Mouse (Mus musculus) spleen, adult 2 months (tissue): ENCODE data around the gene Tgfb1i1. TPM values are rescaled to one million over a fixed set of nuclear protein-coding genes. Genes with fewer than 3 reads are reported as not detected.
A peak's percentile ranks its signal among the peaks of the same experiment; 100 is the strongest.

Experiments
- DNase-seq, 2 experiments: peaks; one replicate each; pipeline versions ENCODE4 v3.0.0 to v3.0.0-alpha.2; 2012 to 2021; ENCODE audit warnings: low spot score in 2 of 2, low read depth in 1 of 2
- H3K27ac ChIP-seq: fragments of 200-500 bp; 2 replicates; pipeline ENCODE4 v1.5.1; 2012; ENCODE audit warnings: low read length, inconsistent platforms; ENCODE audit not compliant: insufficient read depth
- H3K27me3 ChIP-seq: fragments of 200-500 bp; 2 replicates; pipeline ENCODE4 v1.6.1; 2012; ENCODE audit warnings: mild to moderate bottlenecking, moderate library complexity, low read length, inconsistent platforms; ENCODE audit not compliant: control insufficient read depth, insufficient read depth
- H3K36me3 ChIP-seq: fragments of 200-500 bp; 2 replicates; pipeline ENCODE4 v1.6.1; 2012; ENCODE audit warnings: mild to moderate bottlenecking, low read length, inconsistent platforms; ENCODE audit not compliant: control insufficient read depth, insufficient read depth
- H3K4me1 ChIP-seq: fragments of 200-500 bp; 2 replicates; pipeline ENCODE4 v1.6.1; 2011; ENCODE audit warnings: inconsistent platforms; ENCODE audit not compliant: control insufficient read depth, insufficient read depth, insufficient read length
- H3K4me3 ChIP-seq: fragments of 200-500 bp; 2 replicates; pipeline ENCODE4 v1.5.1; 2011; ENCODE audit warnings: mild to moderate bottlenecking, inconsistent platforms; ENCODE audit not compliant: insufficient read depth, insufficient read length; ENCODE audit errors: extremely low read depth
- CTCF ChIP-seq: fragments of 200-500 bp; IDR thresholded peaks from 2 replicates; pipeline ENCODE4 v1.5.1; 2011; ENCODE audit warnings: mild to moderate bottlenecking, inconsistent platforms; ENCODE audit not compliant: insufficient read depth, insufficient read length, insufficient replicate concordance; ENCODE audit errors: extremely low read depth
- POLR2A ChIP-seq: fragments of 200-500 bp; IDR thresholded peaks from 2 replicates; pipeline ENCODE4 v1.6.1; 2011; ENCODE audit warnings: low read depth, low read length, inconsistent platforms
- WGBS: fragments of 180-500 bp; shearing (Covaris S2); methylation state at CpG from one replicate; pipeline ENCODE4 v1.1.7; 2018; 5-methylcytosine and 5-hydroxymethylcytosine counted together
- polyA plus RNA-seq: library from polyadenylated mRNA; depleted of rRNA; stranded (reverse); fragments of >200 nt; gene quantifications from 2 replicates; pipeline ENCODE4 v1.2.3, GENCODE M21; 2012

Tgfb1i1 gene
- polyA plus RNA-seq, 1 experiment: 33.8 TPM

- DNase-seq: no peak
- peaks cover 4% of the 10 kb centered on the region; the same call in 1 of the 2 replicates for H3K36me3 ChIP-seq
- H3K27ac ChIP-seq: no peak overlapping the region
- TF ChIP-seq CTCF (no peak), POLR2A (no peak)
- no peak overlapping the region for H3K4me3 ChIP-seq
- H3K4me1 ChIP-seq: no peaks in the 10 kb centered on the region
- 90% methylated on average over 5 of the region's 5 CpGs for WGBS
- peaks cover 3% of the 10 kb centered on the region; the same call in 1 of the 2 replicates for H3K27me3 ChIP-seq
These were observed 3.4 kb downstream of the Tgfb1i1 start for GRCm38 (mm10) chr7:128249998-128250397.

- WGBS: 32% methylated on average over 12 of the region's 12 CpGs
- H3K4me3 ChIP-seq: no peak overlapping the region
- no peak overlapping the region for H3K27ac ChIP-seq
- H3K4me1 ChIP-seq: no peaks in the 10 kb centered on the region
- no peak for DNase-seq
- TF ChIP-seq CTCF: no peak
- TF ChIP-seq POLR2A: no peak
- no peaks in the 10 kb centered on the region; the same call in 1 of the 2 replicates for H3K27me3 ChIP-seq
- peaks cover 4% of the 10 kb centered on the region; the same call in 1 of the 2 replicates for H3K36me3 ChIP-seq
These were observed 5.3 kb downstream of the Tgfb1i1 start for GRCm38 (mm10) chr7:128251946-128252345.

GRCm38 (mm10) chr7:128252609-128253008 lies 6.0 kb downstream of the Tgfb1i1 start:
- TF ChIP-seq POLR2A: no peak
- TF ChIP-seq CTCF: no peak
- Histone ChIP-seq H3K4me1 (no peaks in the 10 kb centered on the region), H3K36me3 (peaks cover 4% of the 10 kb centered on the region; the same call in 1 of the 2 replicates), H3K27me3 (no peaks in the 10 kb centered on the region; the same call in 1 of the 2 replicates), H3K4me3 (peak overlapping the region; percentile 20; the same call in 1 of the 2 replicates), H3K27ac (no peak overlapping the region)
- DNase-seq: no peak
- WGBS: 10% methylated on average over 24 of the region's 24 CpGs

- TF ChIP-seq POLR2A (no peak), CTCF (no peak)
- no peak overlapping the region for H3K27ac ChIP-seq
- H3K36me3 ChIP-seq: peaks cover 4% of the 10 kb centered on the region; the same call in 1 of the 2 replicates
- no peaks in the 10 kb centered on the region for H3K4me1 ChIP-seq
- H3K27me3 ChIP-seq: no peaks in the 10 kb centered on the region; the same call in 1 of the 2 replicates
- H3K4me3 ChIP-seq: no peak overlapping the region
- 60% methylated on average over 2 of the region's 2 CpGs for WGBS
- DNase-seq: no peak
These were observed 8.4 kb downstream of the Tgfb1i1 start for GRCm38 (mm10) chr7:128254978-128255377.

- no peaks in the 10 kb centered on the region; the same call in 1 of the 2 replicates for H3K27me3 ChIP-seq
These were observed 9.1 kb downstream of the Tgfb1i1 start for GRCm38 (mm10) chr7:128255757-128256156.

GRCm38 (mm10) chr7:128256783-128257334 lies 10.2 kb downstream of the Tgfb1i1 start:
- H3K36me3 ChIP-seq: peaks cover 4% of the 10 kb centered on the region; the same call in 1 of the 2 replicates
- no peaks in the 10 kb centered on the region; the same call in 1 of the 2 replicates for H3K27me3 ChIP-seq
- DNase-seq: no peak
- H3K4me3 ChIP-seq: no peak overlapping the region
- WGBS: 70% methylated on average over 5 of the region's 5 CpGs
- no peaks in the 10 kb centered on the region for H3K4me1 ChIP-seq
- no peak for TF ChIP-seq POLR2A
- TF ChIP-seq CTCF: no peak
- H3K27ac ChIP-seq: no peak overlapping the region

More at GRCm38 (mm10) chr7:128255757-128256156, 9.1 kb downstream of the Tgfb1i1 start:
- H3K27ac ChIP-seq: no peak overlapping the region
- H3K4me1 ChIP-seq: no peaks in the 10 kb centered on the region
- H3K4me3 ChIP-seq: no peak overlapping the region
- no peak for DNase-seq
- peaks cover 4% of the 10 kb centered on the region; the same call in 1 of the 2 replicates for H3K36me3 ChIP-seq
- TF ChIP-seq POLR2A: no peak
- TF ChIP-seq CTCF: no peak
- WGBS: 90% methylated on average over 5 of the region's 5 CpGs

GRCm38 (mm10) chr7:128265411-128265810 lies 18.8 kb downstream of the Tgfb1i1 start, which contains the start of gene Slc5a2:
Slc5a2 (plus strand) TSS chr7:128265657.
- no peaks in the 10 kb centered on the region for H3K36me3 ChIP-seq
- no peaks in the 10 kb centered on the region for H3K4me1 ChIP-seq
- no peak for DNase-seq
- no peaks in the 10 kb centered on the region for H3K27me3 ChIP-seq
- no peak within 1 kb of the TSS for H3K27ac ChIP-seq
- no peak for TF ChIP-seq POLR2A
- TF ChIP-seq CTCF: no peak
- no peak within 1 kb of the TSS for H3K4me3 ChIP-seq
- WGBS: 89% methylated on average over 6 of the region's 6 CpGs

- Histone ChIP-seq H3K36me3 (no peaks in the 10 kb centered on the region), H3K4me1 (no peaks in the 10 kb centered on the region), H3K27ac (no peak overlapping the region), H3K27me3 (no peaks in the 10 kb centered on the region), H3K4me3 (no peak overlapping the region)
- 80% methylated on average over 5 of the region's 5 CpGs for WGBS
- TF ChIP-seq CTCF: no peak
- no peak for TF ChIP-seq POLR2A
- DNase-seq: no peak
These were observed 19.4 kb downstream of the Tgfb1i1 start for GRCm38 (mm10) chr7:128266056-128266455.
